Mouse (Mus musculus): Measurements from ENCODE around the gene Ndst2.
"Not testable (repeated sequence)": the region's sequence is repeated elsewhere in the genome, so short reads cannot be mapped to it uniquely, and the experiment has no call there.

GRCm38 (mm10) chr14:20703461-20703860 lies 30.9 kb downstream of the Ndst2 start:
- not testable (repeated sequence) for TF ChIP-seq POLR2A (IDR thresholded peaks at IDR 0.05; ENCODE audit: borderline replicate concordance, insufficient read depth, low read length); CTCF (IDR thresholded peaks at IDR 0.05; ENCODE audit: borderline replicate concordance, insufficient read depth, low read depth, low read length)

All from cerebellum, adult 2 months (tissue).